Mouse (Mus musculus): ENCODE measurements around the gene Eef2. TPM values are rescaled to one million over a fixed set of nuclear protein-coding genes. Genes with fewer than 3 reads are reported as not detected.
A peak's percentile ranks its signal among the peaks of the same experiment; 100 is the strongest.

Eef2 gene
- total and polyA plus RNA-seq, 3 experiments: 1,752 to 4,660 (median 2,649) TPM

DNA sequence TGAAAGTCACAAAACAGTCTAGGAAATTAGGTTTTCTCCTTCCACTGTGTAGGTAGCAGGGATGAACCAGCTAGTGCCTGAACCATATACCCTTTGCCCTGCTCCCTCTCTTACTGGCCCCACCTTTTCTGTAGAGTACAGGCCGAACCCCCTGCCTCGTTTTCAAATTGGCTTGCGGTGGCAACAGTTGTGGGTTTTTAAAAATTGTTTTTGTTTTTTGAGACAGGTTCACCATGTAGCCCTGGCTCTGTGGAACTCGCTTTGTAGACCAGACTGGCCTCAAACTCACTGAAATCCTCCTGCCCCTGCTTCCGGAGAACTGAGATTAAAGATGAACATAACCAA lies 8.4 kb upstream of the Eef2 start:
- dilution Hi-C loops (cut with MboI; ENCODE audit: extremely low pct_ligation_motif_present, extremely low pct_unique_long_range_greater_than_20kb, low sequenced_read_pairs): no loop called here
- peak overlapping the region; percentile 84 for H3K4me2 ChIP-seq (ENCODE audit: insufficient read depth, low read depth, poor library complexity, severe bottlenecking)
- H3K9ac ChIP-seq (ENCODE audit: insufficient read depth, low read depth): peak overlapping the region; percentile 55
- H3K9me3 ChIP-seq (replicated peaks; ENCODE audit: low read length): no peaks in the 10 kb centered on the region
- DNase-seq (ENCODE audit: extremely low read depth): no peak
- H3K79me2 ChIP-seq (replicated peaks; ENCODE audit: control insufficient read depth, extremely low read depth, insufficient read depth, poor library complexity, severe bottlenecking): peaks cover 33% of the 10 kb centered on the region
- peaks cover 16 to 47% of the 10 kb centered on the region in 2 experiments for H3K4me1 ChIP-seq (ENCODE audit: control insufficient read depth in 1 of 2, insufficient read depth in 2 of 2)
- no peaks in the 10 kb centered on the region for H3K27me3 ChIP-seq (replicated peaks)
- in situ Hi-C loops (cut with MboI; ENCODE audit: low pct_ligation_motif_present, low pct_unique_long_range_greater_than_20kb, low sequenced_read_pairs): loop anchor here (10.0 kb wide), 1 partner anchor 243 kb away; no protein-coding TSS in a partner anchor
- TF ChIP-seq ETS1 (conservative IDR thresholded peaks at IDR 0.05; ENCODE audit: low read depth, low read length) (no peak), SMC3 (IDR thresholded peaks at IDR 0.05; ENCODE audit: low read depth, low read length) (no peak), JUND (conservative IDR thresholded peaks at IDR 0.05; ENCODE audit: low read depth, low read length) (no peak), PAX5 (IDR thresholded peaks at IDR 0.05; ENCODE audit: low read length) (no peak), USF1 (IDR thresholded peaks at IDR 0.05; ENCODE audit: low read depth, low read length) (no peak), MAZ (IDR thresholded peaks at IDR 0.05; ENCODE audit: low read depth, low read length) (no peak), HCFC1 (IDR thresholded peaks at IDR 0.05; ENCODE audit: low read depth, low read length) (no peak), MEF2A (IDR thresholded peaks at IDR 0.05; ENCODE audit: borderline replicate concordance, low read depth, low read length) (no peak), CHD1 (IDR thresholded peaks at IDR 0.05; ENCODE audit: low read depth, low read length) (no peak)
- H3K4me3 ChIP-seq (replicated peaks in 1 of 3; ENCODE audit: low read depth in 2 of 3, low read length in 2 of 3, poor library complexity in 1 of 3): peak overlapping the region; percentile 65 to 86 (median 80)
- peak overlapping the region; percentile 61; the same call in 1 of the 2 replicates for H3K27ac ChIP-seq (ENCODE audit: insufficient read depth, low read depth)
- peaks cover 7 to 28% of the 10 kb centered on the region in 2 experiments for H3K36me3 ChIP-seq (replicated peaks in 1 of 2; ENCODE audit: control insufficient read depth in 1 of 2, insufficient read depth in 1 of 2, low read length in 1 of 2)

GRCm38 (mm10) chr10:81168521-81169244 lies 7.7 kb upstream of the Eef2 start:
- TF ChIP-seq USF1 (IDR thresholded peaks at IDR 0.05; ENCODE audit: low read depth, low read length) (peak; percentile 64), MXI1 (IDR thresholded peaks at IDR 0.05; ENCODE audit: low read depth, low read length) (peak; percentile 93), IRF4 (IDR thresholded peaks at IDR 0.05; ENCODE audit: low read depth, low read length) (no peak), MAX (IDR thresholded peaks at IDR 0.05; ENCODE audit: low read length) (peak; percentile 88), CHD1 (IDR thresholded peaks at IDR 0.05; ENCODE audit: low read depth, low read length) (no peak), POLR2A (IDR thresholded peaks at IDR 0.05; ENCODE audit: low read depth, low read length) (peak; percentile 71), HCFC1 (IDR thresholded peaks at IDR 0.05; ENCODE audit: low read depth, low read length) (no peak; the same call in 1 of the 2 replicates), ZC3H11A (IDR thresholded peaks at IDR 0.05; ENCODE audit: low read depth, low read length) (no peak), MEF2A (IDR thresholded peaks at IDR 0.05; ENCODE audit: borderline replicate concordance, low read depth, low read length) (peak; percentile 35; the same call in 1 of the 2 replicates), MAZ (IDR thresholded peaks at IDR 0.05; ENCODE audit: low read depth, low read length) (peak; percentile 79; the same call in 1 of the 2 replicates), TBP (conservative IDR thresholded peaks at IDR 0.05; ENCODE audit: low read depth, low read length) (no peak; the same call in 1 of the 2 replicates), MAFK (IDR thresholded peaks at IDR 0.05; ENCODE audit: insufficient replicate concordance, low read length) (no peak), USF2 (conservative IDR thresholded peaks at IDR 0.05; ENCODE audit: low read depth, low read length) (no peak), ETS1 (conservative IDR thresholded peaks at IDR 0.05; ENCODE audit: low read depth, low read length) (peak; percentile 17; the same call in 1 of the 2 replicates), MYC (IDR thresholded peaks at IDR 0.05; ENCODE audit: low read depth, low read length) (peak; percentile 88), UBTF (IDR thresholded peaks at IDR 0.05; ENCODE audit: low read depth, low read length) (0 out of 2 replicates have a peak, but pooled peaks have one; percentile 8), TCF12 (IDR thresholded peaks at IDR 0.05; ENCODE audit: low read depth, low read length) (peak; percentile 43; the same call in 1 of the 2 replicates), RAD21 (IDR thresholded peaks at IDR 0.05; ENCODE audit: low read depth, low read length) (no peak), SIN3A (IDR thresholded peaks at IDR 0.05; ENCODE audit: low read length) (peak; percentile 84), NELFE (IDR thresholded peaks at IDR 0.05; ENCODE audit: low read depth, low read length) (no peak), ELF1 (IDR thresholded peaks at IDR 0.05; ENCODE audit: low read depth, low read length) (peak; percentile 66; the same call in 1 of the 2 replicates), RCOR1 (conservative IDR thresholded peaks at IDR 0.05; ENCODE audit: low read depth, low read length) (no peak), BHLHE40 (IDR thresholded peaks at IDR 0.05; ENCODE audit: low read depth, low read length) (peak; percentile 34; the same call in 1 of the 2 replicates)
- peak; percentile 91 for DNase-seq (ENCODE audit: extremely low read depth)
- dilution Hi-C loops (cut with MboI; ENCODE audit: extremely low pct_ligation_motif_present, extremely low pct_unique_long_range_greater_than_20kb, low sequenced_read_pairs): no loop called here
- in situ Hi-C loops (cut with MboI; ENCODE audit: low pct_ligation_motif_present, low pct_unique_long_range_greater_than_20kb, low sequenced_read_pairs): loop anchor here (10.0 kb wide), 1 partner anchor 244 kb away; no protein-coding TSS in a partner anchor
- no peaks in the 10 kb centered on the region for H3K27me3 ChIP-seq (replicated peaks)
- H3K9ac ChIP-seq (ENCODE audit: insufficient read depth, low read depth): peak overlapping the region; percentile 55
- peaks cover 33% of the 10 kb centered on the region for H3K79me2 ChIP-seq (replicated peaks; ENCODE audit: control insufficient read depth, extremely low read depth, insufficient read depth, poor library complexity, severe bottlenecking)
- peak overlapping the region; percentile 84 for H3K4me2 ChIP-seq (ENCODE audit: insufficient read depth, low read depth, poor library complexity, severe bottlenecking)
- H3K36me3 ChIP-seq (replicated peaks in 1 of 2; ENCODE audit: control insufficient read depth in 1 of 2, insufficient read depth in 1 of 2, low read length in 1 of 2): peaks cover 4 to 23% of the 10 kb centered on the region in 2 experiments
- H3K27ac ChIP-seq (ENCODE audit: insufficient read depth, low read depth): peak overlapping the region; percentile 88
- H3K4me3 ChIP-seq (replicated peaks in 1 of 3; ENCODE audit: low read depth in 2 of 3, low read length in 2 of 3, poor library complexity in 1 of 3): peak overlapping the region; percentile 65 to 86 (median 80)
- no peaks in the 10 kb centered on the region for H3K9me3 ChIP-seq (replicated peaks; ENCODE audit: low read length)
- H3K4me1 ChIP-seq (ENCODE audit: control insufficient read depth in 1 of 2, insufficient read depth in 2 of 2): peaks cover 16 to 41% of the 10 kb centered on the region in 2 experiments
